9 mouse cellular contexts compared by ENCODE assay signal in genomic region chr12:102437952-102438351, GRCm38 (mm10). TPM values are rescaled to one million over a fixed set of nuclear protein-coding genes. Genes with fewer than 3 reads are reported as not detected.
DNase-seq lines count a peak whose midpoint lies in the region; ATAC-seq and TF ChIP-seq lines count a peak whose summit lies in the region.
"Had no signal": no experiment of that assay in that cellular context is flagged by ENCODE, and none has a peak within 500 bp of the region (broad histone marks: within the 10 kb centered on the region; RNA-seq: fewer than 3 reads in every experiment).

No protein-coding gene starts in this region.

- no peak for TF ChIP-seq CTCF in small intestine, adult 2 months (IDR thresholded peaks at IDR 0.05; ENCODE audit: extremely low read depth, insufficient read length, insufficient replicate concordance, low read depth, low read length)

- no peaks in the 10 kb centered on the region for H3K36me3 ChIP-seq in midbrain, embryonic 12.5 days
- H3K36me3 ChIP-seq in midbrain, embryonic 11.5 days (ENCODE audit: control insufficient read depth, insufficient read depth, low read length): no peaks in the 10 kb centered on the region
- no peaks in the 10 kb centered on the region for H3K36me3 ChIP-seq in hindbrain, embryonic 16.5 days (ENCODE audit: control insufficient read depth, insufficient read depth, low read length)
- H3K36me3 ChIP-seq in small intestine, adult 2 months (ENCODE audit: control insufficient read depth, insufficient read depth, low read length): no peaks in the 10 kb centered on the region

- no peak overlapping the region for H3K27ac ChIP-seq in midbrain, embryonic 12.5 days (replicated peaks)
- H3K27ac ChIP-seq in midbrain, embryonic 11.5 days (ENCODE audit: low read depth, low read length): no peak overlapping the region
- no peak overlapping the region for H3K27ac ChIP-seq in hindbrain, embryonic 16.5 days (ENCODE audit: low read depth, low read length)
- H3K27ac ChIP-seq in small intestine, adult 2 months (ENCODE audit: insufficient read depth, low read depth, low read length): peak overlapping the region; percentile 54

- peaks cover 9% of the 10 kb centered on the region; the same call in 1 of the 2 replicates for H3K4me1 ChIP-seq in midbrain, embryonic 12.5 days
- H3K4me1 ChIP-seq in midbrain, embryonic 11.5 days (ENCODE audit: control insufficient read depth, insufficient read depth, low read length): no peaks in the 10 kb centered on the region
- peaks cover 10% of the 10 kb centered on the region for H3K4me1 ChIP-seq in hindbrain, embryonic 16.5 days (ENCODE audit: control insufficient read depth, insufficient read depth, low read depth, low read length)
- H3K4me1 ChIP-seq in small intestine, adult 2 months (ENCODE audit: control insufficient read depth, insufficient read depth, insufficient read length, low read length): peaks cover 3% of the 10 kb centered on the region; the same call in 1 of the 2 replicates

- intact Hi-C loops in heart, postnatal 36 days (cut with DNase I): no loop called here

- 0 out of 2 replicates have a peak overlapping the region, but pooled peaks have one; percentile 9 for H3K4me2 ChIP-seq in midbrain, embryonic 12.5 days (replicated peaks)
- H3K4me2 ChIP-seq in midbrain, embryonic 11.5 days: no peak overlapping the region
- H3K4me2 ChIP-seq in hindbrain, embryonic 16.5 days (ENCODE audit: low read length): peak overlapping the region; percentile 75

- no peak overlapping the region for H3K9ac ChIP-seq in midbrain, embryonic 12.5 days (replicated peaks)
- no peak overlapping the region for H3K9ac ChIP-seq in midbrain, embryonic 11.5 days (ENCODE audit: low read length)
- H3K9ac ChIP-seq in hindbrain, embryonic 16.5 days (ENCODE audit: low read depth, low read length): no peak overlapping the region; the same call in none of the 2 replicates

- no peak overlapping the region for H3K4me3 ChIP-seq in midbrain, embryonic 12.5 days
- H3K4me3 ChIP-seq in midbrain, embryonic 11.5 days (ENCODE audit: low read depth, low read length): no peak overlapping the region
- H3K4me3 ChIP-seq in hindbrain, embryonic 16.5 days (ENCODE audit: low read length): no peak overlapping the region
- H3K4me3 ChIP-seq in small intestine, adult 2 months (ENCODE audit: low read depth, low read length): peak overlapping the region; percentile 8; the same call in 1 of the 2 replicates

- ATAC-seq in midbrain, embryonic 12.5 days (ENCODE audit: low FRiP score, low read depth): no peak
- no peak for ATAC-seq in midbrain, embryonic 11.5 days (ENCODE audit: low FRiP score)
- no peak for ATAC-seq in hindbrain, embryonic 16.5 days

- H3K27me3 ChIP-seq in midbrain, embryonic 12.5 days: no peaks in the 10 kb centered on the region
- no peaks in the 10 kb centered on the region for H3K27me3 ChIP-seq in midbrain, embryonic 11.5 days (ENCODE audit: control insufficient read depth, insufficient read depth, low read length)
- no peaks in the 10 kb centered on the region for H3K27me3 ChIP-seq in hindbrain, embryonic 16.5 days (replicated peaks; ENCODE audit: control insufficient read depth, insufficient read depth, low read length)
- no peaks in the 10 kb centered on the region for H3K27me3 ChIP-seq in small intestine, adult 2 months (ENCODE audit: control insufficient read depth, insufficient read depth, low read length)

- peak; percentile 58 to 75 for DNase-seq in heart, adult 18-20 months
- no peak for DNase-seq in heart, postnatal 36 days
- DNase-seq in midbrain, embryonic 11.5 days (ENCODE audit: low spot score, missing footprints): no peak
- DNase-seq in adrenal gland, adult 2 months: no peak
- no peak for DNase-seq in embryo, embryonic 11 days
- DNase-seq: gastrocnemius, postnatal 25 days had no signal

- 92% methylated on average over 5 of the region's 5 CpGs for WGBS in midbrain, embryonic 12.5 days
- WGBS in midbrain, embryonic 11.5 days: 90% methylated on average over 5 of the region's 5 CpGs
- 76% methylated on average over 5 of the region's 5 CpGs for WGBS in hindbrain, embryonic 16.5 days
- WGBS in small intestine, adult 2 months: 76% methylated on average over 5 of the region's 5 CpGs

- no peaks in the 10 kb centered on the region for H3K9me3 ChIP-seq in midbrain, embryonic 12.5 days
- no peaks in the 10 kb centered on the region for H3K9me3 ChIP-seq in midbrain, embryonic 11.5 days (ENCODE audit: control insufficient read depth, low read length)
- no peaks in the 10 kb centered on the region for H3K9me3 ChIP-seq in hindbrain, embryonic 16.5 days (ENCODE audit: control insufficient read depth, low read length)

- TF ChIP-seq POLR2A in small intestine, adult 2 months (IDR thresholded peaks at IDR 0.05; ENCODE audit: low read depth, low read length): no peak

RNA-seq across cellular contexts. Expression of gene Lgmn, which starts 1.7 kb away (rescaled TPM):
- total RNA-seq in heart, adult 18-20 months (2021): 10 to 100 TPM; 60.6 to 61.5 TPM
- 10 to 100 TPM; 74.6 to 79.7 TPM for total RNA-seq in heart, postnatal 36 days (2021)
- 55.6 and 61.7 TPM in 2 replicates for polyA plus RNA-seq in midbrain, embryonic 12.5 days (2016; fragmentation: Nextera tagmentation; extraction: Ambion mirVana)
- 61.3 and 63.6 TPM in 2 replicates for polyA plus RNA-seq in midbrain, embryonic 11.5 days (2014; fragmentation: Nextera tagmentation; extraction: Ambion mirVana)
- 127 and 141 TPM in 2 replicates for polyA plus RNA-seq in hindbrain, embryonic 16.5 days (2015; fragmentation: Nextera tagmentation; extraction: Ambion mirVana)
- 48.6 and 70.2 TPM in 2 replicates for polyA plus RNA-seq in small intestine, adult 2 months (2012; rRNA removed)
- total RNA-seq in adrenal gland, adult 2 months (2021): 100 to 1,000 TPM; 116 to 129 TPM
- 111 and 133 TPM in 2 replicates for polyA plus RNA-seq in adrenal gland, adult 2 months (2012; rRNA removed)

RNA-seq across cellular contexts. Expression of gene Golga5, which starts 31.0 kb away (rescaled TPM):
- 10 to 100 TPM; 25.7 to 28.3 TPM for total RNA-seq in heart, adult 18-20 months (2021)
- total RNA-seq in heart, postnatal 36 days (2021): 10 to 100 TPM; 27.3 to 29.8 TPM
- polyA plus RNA-seq in midbrain, embryonic 12.5 days (2016; fragmentation: Nextera tagmentation; extraction: Ambion mirVana): 32.1 and 35.2 TPM in 2 replicates
- polyA plus RNA-seq in midbrain, embryonic 11.5 days (2014; fragmentation: Nextera tagmentation; extraction: Ambion mirVana): 31.6 and 32.9 TPM in 2 replicates
- polyA plus RNA-seq in hindbrain, embryonic 16.5 days (2015; fragmentation: Nextera tagmentation; extraction: Ambion mirVana): 24.7 and 28.9 TPM in 2 replicates
- polyA plus RNA-seq in small intestine, adult 2 months (2012; rRNA removed): 3.7 and 7.8 TPM in 2 replicates
- 10 to 100 TPM; 38.2 to 43.0 TPM for total RNA-seq in adrenal gland, adult 2 months (2021)
- 4.8 and 5.2 TPM in 2 replicates for polyA plus RNA-seq in adrenal gland, adult 2 months (2012; rRNA removed)

Comparison
In these comparisons a context has a peak if more than half of its experiments do, and no peak if none do; other contexts are left out.
1. DNase-seq: peak in heart, adult 18-20 months (2 of 2); none in heart, postnatal 36 days (0 of 2), midbrain, embryonic 11.5 days (single experiment), adrenal gland, adult 2 months (single experiment) and embryo, embryonic 11 days (single experiment).